Mouse (Mus musculus): ENCODE data around the gene Rsph9. TPM values are rescaled to one million over a fixed set of nuclear protein-coding genes. Genes with fewer than 3 reads are reported as not detected.

The Rsph9 gene
- polyA plus RNA-seq, 1 experiment from 2014 or later = 46.7 TPM

- no peak overlapping the region for H3K27ac ChIP-seq (ENCODE audit: low read depth, low read length)
- no peaks in the 10 kb centered on the region for H3K9me3 ChIP-seq (ENCODE audit: control insufficient read depth, low read length)
- no peaks in the 10 kb centered on the region for H3K4me1 ChIP-seq (ENCODE audit: control insufficient read depth, insufficient read depth, low read length)
- no peak overlapping the region for H3K4me3 ChIP-seq (ENCODE audit: low read depth, low read length)
- 60% methylated on average over 13 of the region's 13 CpGs for WGBS
- peaks cover 19% of the 10 kb centered on the region; the same call in 1 of the 2 replicates for H3K36me3 ChIP-seq (ENCODE audit: control insufficient read depth, insufficient read depth, low read length)
- H3K27me3 ChIP-seq (ENCODE audit: control insufficient read depth, insufficient read depth, low read length) = no peaks in the 10 kb centered on the region
- no peak overlapping the region for H3K9ac ChIP-seq (replicated peaks; ENCODE audit: low read depth, low read length)
- ATAC-seq (ENCODE audit: low read depth) = no peak
- H3K4me2 ChIP-seq (ENCODE audit: low read depth, low read length) = no peak overlapping the region
These were observed 26.2 kb downstream of the Rsph9 start for GRCm38 (mm10) chr17:46117623-46118422.

DNA sequence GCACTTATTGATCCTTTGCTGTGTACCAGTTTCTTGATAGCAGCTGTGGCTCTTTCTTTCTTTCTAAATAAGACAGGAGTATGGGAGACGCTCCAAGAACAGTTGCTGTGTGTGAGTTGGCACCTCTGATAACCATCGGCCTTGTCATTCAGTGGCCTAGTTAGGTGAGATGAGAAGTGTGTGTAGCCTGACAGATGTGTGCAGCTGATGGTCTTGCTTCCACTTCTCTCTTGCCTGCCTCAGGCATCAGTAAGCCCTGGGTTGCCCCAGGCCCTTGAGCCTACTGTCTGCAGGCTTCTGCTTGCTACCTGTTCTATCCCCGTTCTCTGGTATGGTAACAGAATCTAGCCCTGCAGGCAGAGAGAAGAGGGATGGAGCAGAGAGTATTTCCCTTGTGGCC is 27.1 kb downstream of the Rsph9 start:
- ATAC-seq (ENCODE audit: low read depth) = no peak
- 93% methylated on average over 3 of the region's 3 CpGs for WGBS
- Histone ChIP-seq H3K36me3 (ENCODE audit: control insufficient read depth, insufficient read depth, low read length) (peaks cover 19% of the 10 kb centered on the region; the same call in 1 of the 2 replicates), H3K9me3 (ENCODE audit: control insufficient read depth, low read length) (no peaks in the 10 kb centered on the region), H3K9ac (replicated peaks; ENCODE audit: low read depth, low read length) (no peak overlapping the region), H3K4me1 (ENCODE audit: control insufficient read depth, insufficient read depth, low read length) (no peaks in the 10 kb centered on the region), H3K27ac (ENCODE audit: low read depth, low read length) (no peak overlapping the region), H3K4me2 (ENCODE audit: low read depth, low read length) (no peak overlapping the region), H3K4me3 (ENCODE audit: low read depth, low read length) (no peak overlapping the region), H3K27me3 (ENCODE audit: control insufficient read depth, insufficient read depth, low read length) (no peaks in the 10 kb centered on the region)

DNA sequence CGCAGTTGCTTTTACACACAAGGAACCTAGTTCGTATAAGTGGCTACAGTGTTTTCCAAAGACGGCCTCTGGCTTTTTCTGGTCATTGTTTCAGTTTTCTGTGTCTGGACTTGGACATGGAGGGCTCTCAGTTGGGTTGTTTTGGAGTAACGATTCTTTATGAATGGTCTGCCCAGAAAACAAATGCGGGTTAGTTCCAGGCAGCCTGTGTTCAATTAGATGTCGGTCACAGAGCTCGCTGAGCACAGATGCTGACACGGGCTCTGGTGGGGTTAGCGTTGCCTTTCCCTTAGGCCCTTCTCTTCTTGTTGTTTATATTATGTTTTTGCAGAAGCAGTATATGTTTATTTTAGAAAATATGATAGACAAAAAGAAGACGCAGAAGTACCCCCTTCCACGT is 27.9 kb downstream of the Rsph9 start:
- 88% methylated on average over 11 of the region's 11 CpGs for WGBS
- ATAC-seq (ENCODE audit: low read depth) = no peak
- peaks cover 6% of the 10 kb centered on the region for H3K4me1 ChIP-seq (ENCODE audit: control insufficient read depth, insufficient read depth, low read length)
- no peak overlapping the region for H3K4me2 ChIP-seq (ENCODE audit: low read depth, low read length)
- no peaks in the 10 kb centered on the region for H3K9me3 ChIP-seq (ENCODE audit: control insufficient read depth, low read length)
- no peak overlapping the region for H3K9ac ChIP-seq (replicated peaks; ENCODE audit: low read depth, low read length)
- no peaks in the 10 kb centered on the region for H3K27me3 ChIP-seq (ENCODE audit: control insufficient read depth, insufficient read depth, low read length)
- H3K4me3 ChIP-seq (ENCODE audit: low read depth, low read length) = no peak overlapping the region
- no peak overlapping the region for H3K27ac ChIP-seq (ENCODE audit: low read depth, low read length)
- H3K36me3 ChIP-seq (ENCODE audit: control insufficient read depth, insufficient read depth, low read length) = peaks cover 19% of the 10 kb centered on the region; the same call in 1 of the 2 replicates

- H3K27me3 ChIP-seq (ENCODE audit: control insufficient read depth, insufficient read depth, low read length) = no peaks in the 10 kb centered on the region
- H3K4me3 ChIP-seq (ENCODE audit: low read depth, low read length) = no peak overlapping the region
- 75% methylated on average over 2 of the region's 2 CpGs for whole genome bisulfite sequencing
- no peak overlapping the region for H3K9ac ChIP-seq (replicated peaks; ENCODE audit: low read depth, low read length)
- H3K4me2 ChIP-seq (ENCODE audit: low read depth, low read length) = no peak overlapping the region
- H3K36me3 ChIP-seq (ENCODE audit: control insufficient read depth, insufficient read depth, low read length) = peaks cover 18% of the 10 kb centered on the region; the same call in 1 of the 2 replicates
- ATAC-seq (ENCODE audit: low read depth) = no peak
- peaks cover 6% of the 10 kb centered on the region for H3K4me1 ChIP-seq (ENCODE audit: control insufficient read depth, insufficient read depth, low read length)
- H3K27ac ChIP-seq (ENCODE audit: low read depth, low read length) = no peak overlapping the region
- H3K9me3 ChIP-seq (ENCODE audit: control insufficient read depth, low read length) = no peaks in the 10 kb centered on the region
These were observed 28.5 kb downstream of the Rsph9 start for GRCm38 (mm10) chr17:46115489-46115888.

DNA sequence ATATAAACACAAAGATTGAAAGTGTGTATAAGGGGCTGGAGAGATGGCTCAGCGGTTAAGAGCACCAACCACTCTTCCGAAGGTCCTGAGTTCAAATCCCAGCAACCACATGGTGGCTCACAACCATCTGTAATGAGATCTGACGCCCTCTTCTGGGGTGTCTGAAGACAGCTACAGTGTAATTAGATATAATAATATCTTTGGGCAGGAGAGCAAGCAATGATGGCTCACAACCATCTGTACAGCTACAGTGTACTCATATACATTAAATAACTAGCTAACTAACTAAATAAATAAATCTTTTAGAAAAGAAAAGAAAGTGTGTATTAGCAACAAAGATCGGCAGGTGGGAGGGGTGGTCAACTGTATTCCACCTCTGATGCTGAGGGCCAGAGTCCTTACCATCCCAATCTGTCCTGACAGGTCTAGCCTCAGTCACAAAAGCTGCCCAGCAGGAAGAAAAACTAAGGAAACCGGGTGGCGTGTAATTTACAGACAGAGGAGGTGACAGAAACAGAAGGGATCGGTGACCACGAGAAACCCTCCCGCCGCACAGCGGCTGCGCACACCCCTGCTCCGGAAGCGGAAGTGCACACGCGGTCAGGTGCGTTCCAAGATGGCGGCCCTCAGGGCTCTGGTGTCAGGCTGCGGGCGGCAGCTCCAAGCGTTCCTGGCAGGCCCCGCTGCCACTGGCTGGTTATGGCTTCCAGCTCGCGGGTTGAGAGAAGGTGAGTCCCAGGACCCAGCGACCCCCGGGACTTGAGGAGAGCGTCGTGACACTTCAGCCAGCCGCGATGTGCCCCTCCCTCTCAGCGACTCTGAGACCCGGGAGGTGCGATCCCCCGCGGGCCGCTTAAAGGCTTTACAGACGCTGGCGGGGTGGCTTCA is 33.4 kb downstream of the Rsph9 start, which contains the start of gene Mrps18a:
Mrps18a (plus strand) TSS at position 585 of the 888 bp plus-strand sequence.
- H3K27ac ChIP-seq (ENCODE audit: low read depth, low read length) = peak within 1 kb of the TSS; percentile 75
- WGBS = 7% methylated on average over 38 of the region's 38 CpGs
- H3K4me2 ChIP-seq (ENCODE audit: low read depth, low read length) = peak within 1 kb of the TSS; percentile 88
- ATAC-seq (ENCODE audit: low read depth) = peak; percentile 98
- peak within 1 kb of the TSS; percentile 61 for H3K4me3 ChIP-seq (ENCODE audit: low read depth, low read length)
- no peaks in the 10 kb centered on the region for H3K9me3 ChIP-seq (ENCODE audit: control insufficient read depth, low read length)
- H3K9ac ChIP-seq (replicated peaks; ENCODE audit: low read depth, low read length) = peak within 1 kb of the TSS; percentile 70
- H3K36me3 ChIP-seq (ENCODE audit: control insufficient read depth, insufficient read depth, low read length) = 0 out of 2 replicates have a peak, but pooled peaks cover 5% of the 10 kb centered on the region
- peaks cover 5% of the 10 kb centered on the region for H3K27me3 ChIP-seq (ENCODE audit: control insufficient read depth, insufficient read depth, low read length)
- peaks cover 6% of the 10 kb centered on the region for H3K4me1 ChIP-seq (ENCODE audit: control insufficient read depth, insufficient read depth, low read length)

GRCm38 (mm10) chr17:46108286-46108685 is 35.7 kb downstream of the Rsph9 start:
- Histone ChIP-seq H3K9ac (replicated peaks; ENCODE audit: low read depth, low read length) (no peak overlapping the region), H3K4me1 (ENCODE audit: control insufficient read depth, insufficient read depth, low read length) (peaks cover 6% of the 10 kb centered on the region), H3K4me3 (ENCODE audit: low read depth, low read length) (no peak overlapping the region), H3K36me3 (ENCODE audit: control insufficient read depth, insufficient read depth, low read length) (no peaks in the 10 kb centered on the region), H3K27me3 (ENCODE audit: control insufficient read depth, insufficient read depth, low read length) (peaks cover 5% of the 10 kb centered on the region), H3K27ac (ENCODE audit: low read depth, low read length) (no peak overlapping the region), H3K9me3 (ENCODE audit: control insufficient read depth, low read length) (no peaks in the 10 kb centered on the region), H3K4me2 (ENCODE audit: low read depth, low read length) (no peak overlapping the region)
- ATAC-seq (ENCODE audit: low read depth) = no peak
- WGBS = 83% methylated on average over 4 of the region's 4 CpGs

GRCm38 (mm10) chr17:46104487-46104886 is 39.5 kb downstream of the Rsph9 start:
- 49% methylated on average over 12 of the region's 12 CpGs for WGBS
- ATAC-seq (ENCODE audit: low read depth) = no peak
- Histone ChIP-seq H3K9ac (replicated peaks; ENCODE audit: low read depth, low read length) (no peak overlapping the region), H3K9me3 (ENCODE audit: control insufficient read depth, low read length) (no peaks in the 10 kb centered on the region), H3K27ac (ENCODE audit: low read depth, low read length) (no peak overlapping the region), H3K4me2 (ENCODE audit: low read depth, low read length) (no peak overlapping the region), H3K4me1 (ENCODE audit: control insufficient read depth, insufficient read depth, low read length) (no peaks in the 10 kb centered on the region), H3K36me3 (ENCODE audit: control insufficient read depth, insufficient read depth, low read length) (no peaks in the 10 kb centered on the region), H3K27me3 (ENCODE audit: control insufficient read depth, insufficient read depth, low read length) (peaks cover 4% of the 10 kb centered on the region), H3K4me3 (ENCODE audit: low read depth, low read length) (no peak overlapping the region)

DNA sequence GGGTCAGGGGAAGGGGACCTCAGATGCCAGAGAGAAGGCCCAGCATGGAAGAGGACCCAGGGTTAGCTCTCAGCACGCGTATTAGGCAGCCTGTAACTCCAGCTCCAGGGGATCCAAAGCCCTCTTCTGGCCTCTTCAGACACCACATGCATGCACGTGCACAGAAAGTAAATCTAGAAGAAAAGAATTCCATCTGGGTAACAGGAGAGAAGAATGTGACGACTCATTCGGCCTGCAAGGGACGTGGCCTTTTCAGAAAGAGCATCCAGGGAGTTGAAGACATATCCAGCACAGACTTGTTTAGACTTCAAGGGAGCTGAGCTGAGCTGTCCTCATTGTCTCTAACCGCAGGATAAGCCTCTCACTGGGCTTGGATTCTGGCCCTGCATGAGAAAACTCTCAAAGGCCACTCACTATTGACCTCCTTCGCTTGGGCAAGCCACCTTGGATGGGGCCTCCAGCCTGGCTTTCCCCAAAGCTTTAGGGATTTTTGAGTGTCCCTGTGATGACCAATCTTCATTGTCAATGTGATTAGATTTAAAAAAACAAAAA is 41.3 kb downstream of the Rsph9 start:
- WGBS = 59% methylated on average over 8 of the region's 8 CpGs
- no peak for ATAC-seq (ENCODE audit: low read depth)
- no peaks in the 10 kb centered on the region for H3K27me3 ChIP-seq (ENCODE audit: control insufficient read depth, insufficient read depth, low read length)
- H3K36me3 ChIP-seq (ENCODE audit: control insufficient read depth, insufficient read depth, low read length) = no peaks in the 10 kb centered on the region
- H3K4me1 ChIP-seq (ENCODE audit: control insufficient read depth, insufficient read depth, low read length) = no peaks in the 10 kb centered on the region
- H3K9me3 ChIP-seq (ENCODE audit: control insufficient read depth, low read length) = no peaks in the 10 kb centered on the region
- no peak overlapping the region for H3K27ac ChIP-seq (ENCODE audit: low read depth, low read length)
- H3K4me2 ChIP-seq (ENCODE audit: low read depth, low read length) = no peak overlapping the region
- no peak overlapping the region for H3K4me3 ChIP-seq (ENCODE audit: low read depth, low read length)
- H3K9ac ChIP-seq (replicated peaks; ENCODE audit: low read depth, low read length) = no peak overlapping the region
